Mouse (Mus musculus): Measurements from ENCODE around the gene Zim1. TPM values are rescaled to one million over a fixed set of nuclear protein-coding genes. Genes with fewer than 3 reads are reported as not detected.

The Zim1 gene
- polyA plus RNA-seq, 2 experiments, result 0.72 to 4.3 TPM

GRCm38 (mm10) chr7:6699230-6699629 lies 3.0 kb upstream of the Zim1 start:
- DNase-seq (ENCODE audit: low read depth in 3 of 3, low spot score in 3 of 3) (no peak), ATAC-seq (ENCODE audit: insufficient read depth) (no peak)
- Histone ChIP-seq H3K9me3 (ENCODE audit: control insufficient read depth, low read length) (no peaks in the 10 kb centered on the region), H3K36me3 (replicated peaks; ENCODE audit: control insufficient read depth, insufficient read depth, low read depth) (no peaks in the 10 kb centered on the region), H3K4me1 (replicated peaks; ENCODE audit: control insufficient read depth in 2 of 2, insufficient read depth in 2 of 2, low read length in 1 of 2) (no peaks in the 10 kb centered on the region), H3K27me3 (ENCODE audit: control insufficient read depth, insufficient read depth, low read length) (no peaks in the 10 kb centered on the region), H3K4me3 (ENCODE audit: insufficient read depth in 1 of 2, low read depth in 2 of 2, low read length in 2 of 2) (no peak overlapping the region), H3K4me2 (ENCODE audit: low read depth) (no peak overlapping the region), H3K9ac (replicated peaks) (no peak overlapping the region), H3K27ac (no peak overlapping the region)
- no peak for TF ChIP-seq EP300 (IDR thresholded peaks at IDR 0.05; ENCODE audit: low read depth)
- no peak for TF ChIP-seq CTCF (IDR thresholded peaks at IDR 0.05; ENCODE audit: low read depth)
- WGBS (ENCODE audit: insufficient replicate concordance), result 52% methylated on average over 3 of the region's 3 CpGs

GRCm38 (mm10) chr7:6685511-6685910 lies 10.7 kb downstream of the Zim1 start:
- no peak for TF ChIP-seq EP300 (IDR thresholded peaks at IDR 0.05; ENCODE audit: low read depth)
- TF ChIP-seq CTCF (IDR thresholded peaks at IDR 0.05; ENCODE audit: low read depth), result no peak
- Histone ChIP-seq H3K4me1 (replicated peaks; ENCODE audit: control insufficient read depth in 2 of 2, insufficient read depth in 2 of 2, low read length in 1 of 2) (no peaks in the 10 kb centered on the region), H3K27ac (no peak overlapping the region), H3K27me3 (ENCODE audit: control insufficient read depth, insufficient read depth, low read length) (no peaks in the 10 kb centered on the region), H3K9me3 (ENCODE audit: control insufficient read depth, low read length) (no peaks in the 10 kb centered on the region), H3K36me3 (replicated peaks; ENCODE audit: control insufficient read depth, insufficient read depth, low read depth) (no peaks in the 10 kb centered on the region), H3K9ac (replicated peaks) (no peak overlapping the region), H3K4me2 (ENCODE audit: low read depth) (no peak overlapping the region), H3K4me3 (ENCODE audit: insufficient read depth in 1 of 2, low read depth in 2 of 2, low read length in 2 of 2) (no peak overlapping the region)
- DNase-seq (ENCODE audit: low read depth in 3 of 3, low spot score in 3 of 3) (no peak), ATAC-seq (ENCODE audit: insufficient read depth) (no peak)
- 77% methylated on average over 6 of the region's 6 CpGs for WGBS (ENCODE audit: insufficient replicate concordance)

GRCm38 (mm10) chr7:6666726-6667125 lies 29.5 kb downstream of the Zim1 start:
- TF ChIP-seq EP300 (IDR thresholded peaks at IDR 0.05; ENCODE audit: low read depth), result no peak
- no peak for TF ChIP-seq CTCF (IDR thresholded peaks at IDR 0.05; ENCODE audit: low read depth)
- Histone ChIP-seq H3K9me3 (ENCODE audit: control insufficient read depth, low read length) (no peaks in the 10 kb centered on the region), H3K4me2 (ENCODE audit: low read depth) (no peak overlapping the region), H3K4me1 (replicated peaks; ENCODE audit: control insufficient read depth in 2 of 2, insufficient read depth in 2 of 2, low read length in 1 of 2) (no peaks in the 10 kb centered on the region), H3K4me3 (ENCODE audit: insufficient read depth in 1 of 2, low read depth in 2 of 2, low read length in 2 of 2) (no peak overlapping the region), H3K27ac (no peak overlapping the region), H3K36me3 (replicated peaks; ENCODE audit: control insufficient read depth, insufficient read depth, low read depth) (no peaks in the 10 kb centered on the region), H3K27me3 (ENCODE audit: control insufficient read depth, insufficient read depth, low read length) (no peaks in the 10 kb centered on the region), H3K9ac (replicated peaks) (no peak overlapping the region)
- 56% methylated on average over 3 of the region's 3 CpGs for WGBS (ENCODE audit: insufficient replicate concordance)
- no peak for ATAC-seq (ENCODE audit: insufficient read depth)
- DNase-seq (ENCODE audit: low read depth in 3 of 3, low spot score in 3 of 3), result no peak

GRCm38 (mm10) chr7:6663430-6663829 lies 32.8 kb downstream of the Zim1 start:
- H3K4me2 ChIP-seq (ENCODE audit: low read depth), result no peak overlapping the region
- DNase-seq (ENCODE audit: low read depth in 3 of 3, low spot score in 3 of 3) (no peak), ATAC-seq (ENCODE audit: insufficient read depth) (no peak)
- no peaks in the 10 kb centered on the region for H3K9me3 ChIP-seq (ENCODE audit: control insufficient read depth, low read length)
- no peaks in the 10 kb centered on the region for H3K4me1 ChIP-seq (replicated peaks; ENCODE audit: control insufficient read depth in 2 of 2, insufficient read depth in 2 of 2, low read length in 1 of 2)
- H3K4me3 ChIP-seq (ENCODE audit: insufficient read depth in 1 of 2, low read depth in 2 of 2, low read length in 2 of 2), result no peak overlapping the region
- WGBS (ENCODE audit: insufficient replicate concordance), result 65% methylated on average over 7 of the region's 7 CpGs
- H3K27ac ChIP-seq, result no peak overlapping the region
- no peak for TF ChIP-seq EP300 (IDR thresholded peaks at IDR 0.05; ENCODE audit: low read depth)
- no peak for TF ChIP-seq CTCF (IDR thresholded peaks at IDR 0.05; ENCODE audit: low read depth)
- no peaks in the 10 kb centered on the region for H3K27me3 ChIP-seq (ENCODE audit: control insufficient read depth, insufficient read depth, low read length)
- no peaks in the 10 kb centered on the region for H3K36me3 ChIP-seq (replicated peaks; ENCODE audit: control insufficient read depth, insufficient read depth, low read depth)
- H3K9ac ChIP-seq (replicated peaks), result no peak overlapping the region

GRCm38 (mm10) chr7:6659605-6660004 lies 36.6 kb downstream of the Zim1 start:
- Histone ChIP-seq H3K27ac (no peak overlapping the region), H3K4me2 (ENCODE audit: low read depth) (no peak overlapping the region), H3K4me3 (ENCODE audit: insufficient read depth in 1 of 2, low read depth in 2 of 2, low read length in 2 of 2) (no peak overlapping the region), H3K4me1 (replicated peaks; ENCODE audit: control insufficient read depth in 2 of 2, insufficient read depth in 2 of 2, low read length in 1 of 2) (no peaks in the 10 kb centered on the region), H3K36me3 (replicated peaks; ENCODE audit: control insufficient read depth, insufficient read depth, low read depth) (no peaks in the 10 kb centered on the region), H3K9me3 (ENCODE audit: control insufficient read depth, low read length) (no peaks in the 10 kb centered on the region), H3K9ac (replicated peaks) (no peak overlapping the region), H3K27me3 (ENCODE audit: control insufficient read depth, insufficient read depth, low read length) (no peaks in the 10 kb centered on the region)
- DNase-seq (ENCODE audit: low read depth in 3 of 3, low spot score in 3 of 3), result no peak
- WGBS (ENCODE audit: insufficient replicate concordance), result 17% methylated on average over 2 of the region's 2 CpGs
- TF ChIP-seq CTCF (IDR thresholded peaks at IDR 0.05; ENCODE audit: low read depth) (peak; percentile 33; the same call in 1 of the 2 replicates), EP300 (IDR thresholded peaks at IDR 0.05; ENCODE audit: low read depth) (no peak)
- ATAC-seq (ENCODE audit: insufficient read depth), result no peak

Measured in liver, embryonic 14.5 days (tissue).